Mouse (Mus musculus) forebrain, embryonic 12.5 days (tissue): ENCODE data around the gene Ubl4b. TPM values are rescaled to one million over a fixed set of nuclear protein-coding genes. Genes with fewer than 3 reads are reported as not detected.
A peak's percentile ranks its signal among the peaks of the same experiment; 100 is the strongest.

Experiments used
- ATAC-seq: fragments of 200-750 bp; cut with Nextera tagmentation; 2 replicates; pipeline ENCODE4 v1.8.0; 2017; ENCODE audit warnings: moderate TSS enrichment; ENCODE audit not compliant: low FRiP score
- H3K27ac ChIP-seq: fragments of 300-500 bp; sonication (generic); 2 replicates; pipeline ENCODE4 v1.5.1; 2016; ENCODE audit warnings: mild to moderate bottlenecking
- H3K27me3 ChIP-seq: fragments of 300-500 bp; sonication (generic); 2 replicates; pipeline ENCODE4 v1.6.1; 2016; ENCODE audit warnings: mild to moderate bottlenecking
- H3K36me3 ChIP-seq: fragments of 300-500 bp; sonication (generic); replicated peaks from 2 replicates; pipeline ENCODE4 v1.6.1; 2016; ENCODE audit warnings: mild to moderate bottlenecking
- H3K4me1 ChIP-seq: fragments of 300-500 bp; sonication (generic); 2 replicates; pipeline ENCODE4 v1.6.1; 2016
- H3K4me2 ChIP-seq: fragments of 300-500 bp; sonication (generic); 2 replicates; pipeline ENCODE4 v1.6.1; 2016; ENCODE audit warnings: mild to moderate bottlenecking, moderate library complexity
- H3K4me3 ChIP-seq: fragments of 300-500 bp; sonication (generic); replicated peaks from 2 replicates; pipeline ENCODE4 v1.5.1; 2016; ENCODE audit warnings: mild to moderate bottlenecking
- H3K9ac ChIP-seq: fragments of 300-500 bp; sonication (generic); 2 replicates; pipeline ENCODE4 v1.6.1; 2016; ENCODE audit warnings: mild to moderate bottlenecking
- H3K9me3 ChIP-seq: fragments of 300-500 bp; sonication (generic); 2 replicates; pipeline ENCODE4 v1.6.1; 2016
- WGBS: fragments of 180-500 bp; shearing (Covaris S2); methylation state at CpG from one replicate; pipeline ENCODE4 v1.1.7; 2016; 5-methylcytosine and 5-hydroxymethylcytosine counted together
- polyA plus RNA-seq: library from polyadenylated mRNA; unstranded; fragments of >200 nt; fragmentation: Nextera tagmentation; extraction: Ambion mirVana; gene quantifications from 2 replicates; pipeline ENCODE4 v1.2.1, GENCODE M21; 2016

The Ubl4b gene
- polyA plus RNA-seq, 1 experiment from 2014 or later: 0.27 TPM

DNA sequence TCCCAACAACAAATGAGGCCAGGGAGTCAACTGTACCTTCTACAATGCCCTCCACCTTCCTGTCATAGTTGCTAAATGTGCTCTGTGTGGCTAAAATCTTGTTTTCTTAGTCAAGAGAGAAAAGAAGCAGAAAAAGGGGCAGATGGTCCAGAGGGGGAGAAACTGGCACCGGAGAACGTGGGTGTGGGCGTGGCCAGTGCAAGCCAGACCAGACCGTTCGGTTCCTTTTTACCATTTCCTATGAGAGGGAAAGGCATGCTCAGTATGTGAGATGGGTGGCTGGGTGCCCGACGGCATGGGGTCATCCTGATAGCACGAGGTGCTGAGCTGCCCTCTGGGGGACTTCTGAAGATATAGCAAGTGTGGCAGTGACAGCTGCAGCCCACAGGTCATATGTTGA is 46.2 kb downstream of the Ubl4b start:
- no peaks in the 10 kb centered on the region for H3K9me3 ChIP-seq
- H3K4me3 ChIP-seq: no peak overlapping the region
- H3K27ac ChIP-seq: no peak overlapping the region
- H3K4me2 ChIP-seq: no peak overlapping the region
- no peak for ATAC-seq
- peaks cover 25% of the 10 kb centered on the region for H3K4me1 ChIP-seq
- H3K9ac ChIP-seq: no peak overlapping the region
- no peaks in the 10 kb centered on the region for H3K27me3 ChIP-seq
- WGBS: 81% methylated on average over 8 of the region's 8 CpGs
- no peaks in the 10 kb centered on the region for H3K36me3 ChIP-seq

DNA sequence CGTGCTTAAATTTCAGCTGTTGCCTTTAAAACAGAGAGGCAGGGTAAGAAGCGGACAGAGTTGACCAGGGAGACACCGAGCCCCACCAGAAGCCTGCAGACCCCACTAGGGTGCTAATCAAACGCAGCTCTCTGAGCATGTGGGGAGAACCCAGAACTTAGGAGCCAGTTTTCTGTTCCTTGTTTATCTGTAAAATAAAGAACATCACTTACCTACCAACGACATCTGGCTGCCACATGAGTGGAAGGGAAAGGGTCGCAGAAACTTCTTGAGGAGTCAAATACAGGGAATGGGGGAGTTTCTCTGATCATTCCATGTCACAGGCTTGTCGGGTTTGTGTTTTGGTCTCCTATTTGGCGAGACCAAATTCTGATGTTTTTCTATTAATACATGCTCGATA is 46.9 kb downstream of the Ubl4b start:
- 89% methylated on average over 9 of the region's 9 CpGs for WGBS
- Histone ChIP-seq H3K9me3 (no peaks in the 10 kb centered on the region), H3K27me3 (no peaks in the 10 kb centered on the region), H3K27ac (no peak overlapping the region), H3K4me2 (no peak overlapping the region), H3K9ac (no peak overlapping the region), H3K4me1 (peaks cover 25% of the 10 kb centered on the region), H3K36me3 (no peaks in the 10 kb centered on the region), H3K4me3 (no peak overlapping the region)
- ATAC-seq: no peak

DNA sequence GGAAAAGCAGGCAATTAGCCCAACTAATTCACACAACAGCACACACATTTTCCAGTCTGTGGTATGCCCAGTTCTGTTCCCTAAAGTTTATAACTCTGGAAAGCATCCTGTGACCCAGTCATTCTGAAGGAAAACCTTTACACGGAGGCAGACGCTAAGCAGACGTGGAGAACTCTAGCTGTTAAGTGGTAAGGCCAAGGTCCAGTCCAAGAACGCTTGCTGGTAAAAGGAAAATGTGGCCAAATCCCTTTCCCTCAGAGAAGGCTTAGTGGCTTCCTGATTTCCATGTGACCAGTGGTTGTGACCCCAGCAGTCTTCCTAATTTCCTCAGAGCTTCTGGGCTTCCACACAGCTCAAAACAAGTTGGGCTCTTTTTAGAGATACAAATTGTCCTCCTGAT is 48.3 kb downstream of the Ubl4b start:
- H3K4me2 ChIP-seq: peak overlapping the region; percentile 17; the same call in 1 of the 2 replicates
- no peaks in the 10 kb centered on the region for H3K9me3 ChIP-seq
- no peak for ATAC-seq
- no peaks in the 10 kb centered on the region for H3K27me3 ChIP-seq
- H3K27ac ChIP-seq: peak overlapping the region; percentile 86
- no peak overlapping the region for H3K9ac ChIP-seq
- H3K36me3 ChIP-seq: no peaks in the 10 kb centered on the region
- peaks cover 35% of the 10 kb centered on the region for H3K4me1 ChIP-seq
- no peak overlapping the region for H3K4me3 ChIP-seq
- 60% methylated on average over 4 of the region's 4 CpGs for WGBS

DNA sequence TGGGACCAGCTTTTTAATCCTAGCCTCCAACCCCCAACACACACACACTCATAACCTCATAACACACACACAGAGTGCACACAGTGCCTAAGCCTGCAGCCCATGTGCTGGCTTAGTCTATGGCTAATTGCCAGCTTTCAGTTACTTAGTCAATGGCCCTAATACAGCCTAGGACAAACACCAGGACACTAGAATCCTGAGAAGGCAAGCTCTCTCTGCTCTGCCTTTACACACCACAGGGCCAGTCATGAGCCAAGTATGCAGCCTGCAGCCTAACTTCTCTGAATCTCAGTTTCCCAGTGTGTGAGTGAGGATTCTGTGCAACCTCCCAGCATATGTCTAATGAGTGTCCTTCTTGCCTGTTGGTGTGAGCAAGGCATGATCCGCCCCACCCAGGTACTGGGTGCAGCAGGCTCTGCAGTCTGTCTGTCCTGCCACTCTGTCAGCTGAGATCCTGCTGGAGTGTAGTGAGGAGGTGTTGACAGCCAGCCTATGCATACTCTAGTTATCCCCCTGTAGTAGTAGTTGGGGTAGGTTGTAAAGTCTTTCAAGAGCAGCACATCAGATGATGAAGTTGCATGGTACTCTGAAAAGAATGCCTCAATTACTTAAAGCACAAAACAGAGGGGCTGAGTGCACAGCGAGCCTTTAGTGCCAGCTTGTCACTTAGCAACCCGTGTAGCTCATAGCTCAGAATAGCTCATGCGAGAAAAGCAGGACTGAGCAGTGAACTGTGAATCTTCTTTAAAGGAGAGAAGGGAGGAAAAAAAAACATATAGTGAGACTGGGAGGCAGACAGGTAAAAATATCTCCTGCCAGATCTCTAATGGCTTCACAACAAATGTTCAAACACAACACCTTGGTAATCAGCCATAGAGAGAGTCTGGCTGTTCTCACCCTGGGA is 49.2 kb downstream of the Ubl4b start:
- H3K27ac ChIP-seq: peak overlapping the region; percentile 86
- 21% methylated on average over 4 of the region's 4 CpGs for WGBS
- H3K36me3 ChIP-seq: no peaks in the 10 kb centered on the region
- no peaks in the 10 kb centered on the region for H3K27me3 ChIP-seq
- H3K9ac ChIP-seq: no peak overlapping the region
- H3K4me1 ChIP-seq: peaks cover 41% of the 10 kb centered on the region
- no peak overlapping the region for H3K4me3 ChIP-seq
- peak overlapping the region; percentile 22; the same call in 1 of the 2 replicates for H3K4me2 ChIP-seq
- peak; percentile 82 for ATAC-seq
- no peaks in the 10 kb centered on the region for H3K9me3 ChIP-seq

DNA sequence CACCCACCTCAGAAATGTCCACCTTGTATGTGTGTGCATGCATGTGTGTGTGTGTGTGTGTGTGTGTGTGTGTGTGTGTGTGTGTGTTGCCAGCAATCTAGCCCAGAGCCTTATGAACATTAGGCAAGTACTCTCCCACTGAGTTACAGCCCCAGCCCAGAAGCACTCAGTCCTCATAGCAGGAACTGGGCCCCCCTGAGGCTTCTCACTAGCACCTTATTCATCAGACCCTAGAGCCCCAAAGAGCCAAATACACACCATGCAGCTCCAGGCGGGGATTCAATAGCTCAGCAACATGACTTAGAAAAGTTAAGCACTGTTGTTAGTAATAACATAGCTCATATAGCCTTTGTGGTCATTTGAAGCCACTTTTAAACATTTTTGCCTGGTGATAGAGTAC is 50.3 kb downstream of the Ubl4b start:
- Histone ChIP-seq H3K27ac (no peak overlapping the region), H3K4me1 (peaks cover 41% of the 10 kb centered on the region), H3K9ac (no peak overlapping the region), H3K4me2 (no peak overlapping the region), H3K27me3 (no peaks in the 10 kb centered on the region), H3K9me3 (no peaks in the 10 kb centered on the region), H3K4me3 (no peak overlapping the region), H3K36me3 (0 out of 2 replicates have a peak, but pooled peaks cover 4% of the 10 kb centered on the region)
- no peak for ATAC-seq
- WGBS: 72% methylated on average over 1 of the region's 1 CpGs

DNA sequence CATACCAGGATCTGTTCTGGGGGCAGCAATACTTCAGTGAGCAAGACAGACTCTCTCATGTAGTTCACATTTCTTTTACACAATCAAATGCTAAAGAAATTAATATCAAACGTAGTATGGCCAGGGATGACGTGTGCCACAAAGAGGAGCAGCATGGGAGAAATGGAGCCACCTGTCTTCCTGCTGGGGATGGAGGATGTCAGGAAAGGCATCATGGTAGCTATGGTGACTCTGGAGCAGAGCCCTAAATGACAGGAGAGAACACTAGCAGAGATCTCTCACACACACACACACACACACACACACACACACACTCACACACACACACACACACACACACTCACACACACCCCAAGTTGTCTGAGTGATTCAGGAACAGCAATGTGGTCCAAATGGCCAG is 51.2 kb downstream of the Ubl4b start:
- 78% methylated on average over 2 of the region's 2 CpGs for WGBS
- no peak overlapping the region for H3K4me3 ChIP-seq
- H3K4me2 ChIP-seq: no peak overlapping the region
- no peak overlapping the region for H3K27ac ChIP-seq
- H3K36me3 ChIP-seq: 0 out of 2 replicates have a peak, but pooled peaks cover 4% of the 10 kb centered on the region
- ATAC-seq: no peak
- peaks cover 41% of the 10 kb centered on the region for H3K4me1 ChIP-seq
- H3K9me3 ChIP-seq: no peaks in the 10 kb centered on the region
- no peak overlapping the region for H3K9ac ChIP-seq
- H3K27me3 ChIP-seq: no peaks in the 10 kb centered on the region

Other genes starting within 250 kb of the Ubl4b start
- gene Rbm15, start 221.4 kb downstream of the Ubl4b start, polyA plus RNA-seq: 15.3 and 17.3 TPM in 2 replicates
- gene Kcnc4, start 95.5 kb downstream of the Ubl4b start, polyA plus RNA-seq: 0.32 and 0.47 TPM in 2 replicates
- 5.7 and 8.3 TPM in 2 replicates for gene Slc6a17, start 37.1 kb downstream of the Ubl4b start, polyA plus RNA-seq
- 8.3 and 8.7 TPM in 2 replicates for gene Alx3, start 40.0 kb upstream of the Ubl4b start, polyA plus RNA-seq
- gene Gm10961, start 76.2 kb upstream of the Ubl4b start, polyA plus RNA-seq: not detected in 2 replicates
- 115 and 120 TPM in 2 replicates for gene Strip1, start 76.6 kb upstream of the Ubl4b start, polyA plus RNA-seq
- 124 and 130 TPM in 2 replicates for gene Ahcyl1, start 141.5 kb upstream of the Ubl4b start, polyA plus RNA-seq
- gene Csf1, start 205.4 kb upstream of the Ubl4b start, polyA plus RNA-seq: 6.1 and 8.3 TPM in 2 replicates